Mouse (Mus musculus): ENCODE measurements around the gene Kdm2a.

DNA sequence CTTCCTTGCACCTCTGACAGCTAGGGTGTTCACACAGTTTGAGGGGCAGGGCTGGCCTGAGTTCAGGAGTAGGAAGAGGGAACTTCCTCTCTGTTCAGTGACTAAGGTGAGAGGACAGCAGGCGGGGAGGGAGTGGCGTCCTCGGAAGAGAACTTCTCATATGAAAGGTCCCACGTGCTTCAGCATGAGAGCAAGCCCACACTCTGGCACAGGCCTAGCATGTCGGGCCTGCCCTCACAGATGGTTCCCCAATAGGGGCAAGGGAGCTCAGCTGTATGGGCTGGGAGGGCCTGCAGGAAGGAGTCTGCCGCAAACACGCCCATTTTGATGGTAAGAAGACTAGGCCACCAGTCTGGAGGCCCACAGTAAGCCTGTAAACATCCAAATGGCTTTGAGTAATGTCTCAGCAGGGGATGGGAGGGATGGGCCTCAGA, 97.8 kb downstream of the Kdm2a start:
- TF ChIP-seq ZC3H11A (IDR thresholded peaks at IDR 0.05; ENCODE audit: borderline replicate concordance, low read depth, low read length) (no peak), HCFC1 (IDR thresholded peaks at IDR 0.05; ENCODE audit: borderline replicate concordance, insufficient read depth, low read length) (no peak), ZNF384 (IDR thresholded peaks at IDR 0.05; ENCODE audit: low read depth, low read length) (no peak)
